Mouse (Mus musculus) spleen, postnatal 14 days (tissue): ENCODE measurements around the gene Ripply2.

ENCODE experiments used
- DNase-seq, 2 experiments: peaks; one replicate each; pipeline ENCODE4 v3.0.0; 2021 to 2022; ENCODE audit warnings: low spot score in 2 of 2

Ripply2 gene

GRCm38 (mm10) chr9:87025764-87026163 lies 10.4 kb downstream of the Ripply2 start:
- no peak for DNase-seq

- DNase-seq, result peak; percentile 11 to 51
Measured at GRCm38 (mm10) chr9:87027423-87028084, 12.2 kb downstream of the Ripply2 start.

- no peak for DNase-seq
Measured at GRCm38 (mm10) chr9:87032196-87032595, 16.9 kb downstream of the Ripply2 start.

DNA sequence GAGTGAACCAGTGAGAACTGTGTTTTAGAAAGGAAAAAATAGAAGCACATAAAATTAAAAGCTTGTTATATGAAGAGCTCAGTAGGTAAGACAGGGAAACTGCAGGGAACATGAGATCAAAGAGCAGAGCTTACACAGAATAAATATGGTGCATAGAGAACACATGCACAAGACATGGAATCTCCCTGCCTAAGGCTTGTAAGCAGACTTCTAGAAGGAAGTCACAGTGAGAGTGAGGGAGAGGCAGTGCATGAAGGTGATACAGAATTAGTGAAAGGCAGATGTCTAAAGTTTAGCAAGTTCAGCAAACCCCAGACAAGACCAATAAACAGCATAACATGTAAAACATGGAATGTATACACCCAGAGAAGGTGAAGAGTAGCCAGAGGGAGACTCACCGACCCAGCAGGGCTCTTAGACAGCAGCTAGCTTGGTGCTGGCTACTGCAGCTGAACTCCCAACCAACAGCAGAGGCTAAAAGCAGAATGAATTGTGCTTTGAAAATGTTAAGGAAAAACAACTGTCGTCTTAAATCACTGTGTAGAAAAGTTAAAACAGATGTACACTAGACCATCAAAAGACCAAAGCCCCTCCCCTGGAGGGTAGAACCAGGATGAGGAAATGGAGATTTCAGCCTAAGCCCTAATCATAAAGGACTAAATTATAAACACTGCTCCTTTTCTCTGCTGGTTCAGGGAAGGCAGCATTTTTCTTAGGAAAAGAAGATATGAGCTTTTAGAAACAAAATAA lies 19.7 kb downstream of the Ripply2 start:
- DNase-seq, result no peak

DNA sequence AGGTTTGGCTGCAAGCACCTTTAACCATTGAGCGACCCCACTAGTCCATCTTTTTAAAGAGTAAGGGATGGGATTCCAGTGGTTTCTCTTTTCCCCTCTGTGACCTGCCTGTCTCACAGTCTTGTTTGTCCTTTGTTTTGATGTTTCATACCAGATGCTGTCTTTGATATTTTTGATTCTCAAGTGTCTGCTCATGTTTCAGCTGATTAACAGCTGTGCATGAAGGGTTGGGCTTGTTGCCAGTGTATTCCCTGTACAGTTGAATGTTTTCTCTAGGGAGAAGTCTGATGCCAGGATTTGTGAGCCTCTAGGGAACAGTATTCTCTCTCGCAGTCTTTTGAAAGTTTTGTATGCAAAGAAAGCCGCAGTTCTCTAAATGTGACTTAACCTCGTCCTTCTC lies 34.1 kb downstream of the Ripply2 start:
- DNase-seq, result no peak

DNA sequence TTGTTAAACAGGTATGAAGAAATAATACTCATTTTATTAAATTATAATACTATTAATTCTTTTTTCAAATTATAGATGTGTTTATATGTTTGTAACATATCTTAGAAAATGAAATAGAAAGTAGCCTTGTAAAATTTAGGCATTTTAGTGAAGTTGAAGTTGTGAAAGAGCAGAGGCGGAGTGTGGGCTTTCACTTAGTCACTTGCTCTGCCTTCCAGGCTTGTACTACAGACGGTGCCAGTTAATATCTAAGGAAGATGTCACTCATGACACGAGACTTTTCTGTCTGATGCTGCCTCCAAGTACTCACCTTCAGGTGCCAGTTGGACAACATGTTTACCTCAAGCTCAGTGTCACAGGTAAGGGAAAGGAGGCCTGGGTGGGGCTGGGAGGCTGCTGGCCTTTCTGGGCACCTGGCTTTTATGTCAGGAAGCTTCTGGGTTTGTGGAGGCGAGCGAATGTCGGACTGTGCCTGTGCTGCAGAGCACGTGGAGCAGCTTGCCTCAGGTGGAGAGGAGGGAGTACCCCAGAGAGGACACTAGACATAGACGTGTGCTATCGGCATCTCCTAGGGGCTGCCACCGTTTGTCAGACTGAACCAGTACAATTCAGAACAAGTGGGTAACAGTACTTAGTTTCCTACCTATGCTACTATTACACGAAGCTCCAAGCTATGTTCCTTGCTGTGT lies 40.4 kb downstream of the Ripply2 start:
- DNase-seq, result no peak

DNA sequence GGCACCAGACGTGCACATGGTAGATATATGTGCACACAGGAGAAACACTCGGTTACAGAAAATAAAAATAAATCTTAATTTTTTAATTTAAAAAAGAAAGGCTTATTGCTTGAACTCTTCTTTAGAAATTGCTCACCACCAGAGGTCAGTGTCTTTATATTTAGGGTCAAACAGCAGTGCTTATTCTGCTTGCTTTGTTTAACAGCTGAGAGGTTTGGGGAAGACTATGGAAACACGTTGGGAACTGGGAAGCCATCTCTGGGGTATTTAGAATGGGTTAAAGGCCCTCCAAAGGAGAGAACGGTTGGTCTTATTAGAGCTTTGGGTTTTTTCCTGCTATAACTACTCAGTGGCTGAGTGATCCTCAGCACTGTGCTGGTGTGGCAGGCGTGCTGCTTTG lies 47.0 kb downstream of the Ripply2 start:
- DNase-seq, result no peak

- no peak for DNase-seq
Measured at GRCm38 (mm10) chr9:87068160-87068559, 52.8 kb downstream of the Ripply2 start.
